Mouse (Mus musculus): Measurements from ENCODE around the gene Vmn2r2.

Vmn2r2 gene

DNA sequence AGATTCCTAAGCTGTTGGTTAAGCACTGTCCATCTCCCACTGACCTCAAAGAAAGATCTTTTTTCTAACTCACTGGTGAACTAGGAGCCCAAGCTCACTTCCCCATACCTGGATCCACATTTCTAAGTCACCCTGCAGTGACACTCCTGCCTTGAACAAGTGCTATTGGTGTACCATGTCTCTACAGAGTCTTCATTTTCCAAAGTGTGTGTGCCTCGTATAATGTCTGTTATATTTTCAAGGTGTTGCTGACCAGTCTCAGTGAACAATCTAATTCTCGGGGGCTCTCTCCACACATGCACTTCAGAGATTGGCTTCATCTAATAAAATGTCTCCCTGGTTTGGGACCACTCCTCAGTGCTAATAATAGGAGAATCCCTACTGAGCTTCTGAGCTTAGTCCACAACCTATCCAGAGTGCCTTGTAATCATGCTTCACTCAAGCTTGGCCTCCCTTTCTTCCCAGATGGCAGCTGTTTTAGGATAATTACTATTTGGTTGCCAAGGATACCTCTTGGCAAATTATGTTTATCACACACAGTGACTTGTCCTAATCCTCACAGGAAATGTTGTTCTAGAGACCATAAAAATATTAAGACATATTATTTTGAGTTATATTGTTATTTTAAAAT is at the start of gene Vmn2r2:
Vmn2r2 (minus strand) TSS at position 51 of the 631 bp plus-strand sequence.
- no peak for DNase-seq (ENCODE audit: low spot score in 2 of 2)

DNA sequence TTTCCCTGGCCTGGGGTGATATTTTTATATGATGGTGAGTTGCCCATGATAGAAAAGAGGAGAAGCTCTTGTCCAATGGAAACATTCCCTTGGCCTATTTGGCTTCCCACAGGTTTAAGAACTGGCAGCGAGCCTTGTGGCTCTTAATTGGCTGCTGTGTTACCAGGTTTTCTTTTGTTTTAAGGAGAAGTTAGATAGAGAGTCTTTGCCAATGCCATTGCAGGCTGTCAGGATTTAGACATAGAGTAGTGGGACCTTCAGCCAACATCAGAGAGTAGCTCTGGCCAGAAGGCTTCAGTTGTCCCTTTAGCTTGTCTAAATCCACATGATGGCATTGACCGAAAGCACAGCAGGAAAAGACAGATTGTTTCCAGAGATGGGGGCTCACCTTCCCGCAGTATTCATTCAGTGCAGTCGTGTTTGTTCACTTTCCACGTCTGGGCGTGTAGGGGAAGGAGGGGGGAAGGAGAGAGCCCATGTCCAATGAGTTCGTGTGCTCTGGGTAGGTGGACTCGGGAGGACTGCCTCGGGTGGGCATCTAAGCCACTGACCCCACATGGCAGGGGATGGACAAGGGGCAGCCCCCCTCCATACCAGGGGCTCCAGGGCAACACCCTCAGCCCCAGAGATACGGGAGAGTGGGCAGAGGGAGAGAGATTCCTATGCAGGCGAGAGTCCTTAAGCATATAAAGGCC is 28.2 kb downstream of the Vmn2r2 start:
- no peak for DNase-seq (ENCODE audit: low spot score in 2 of 2)

GRCm38 (mm10) chr3:64112707-64113106 is 29.0 kb downstream of the Vmn2r2 start:
- no peak for DNase-seq (ENCODE audit: low spot score in 2 of 2)

DNA sequence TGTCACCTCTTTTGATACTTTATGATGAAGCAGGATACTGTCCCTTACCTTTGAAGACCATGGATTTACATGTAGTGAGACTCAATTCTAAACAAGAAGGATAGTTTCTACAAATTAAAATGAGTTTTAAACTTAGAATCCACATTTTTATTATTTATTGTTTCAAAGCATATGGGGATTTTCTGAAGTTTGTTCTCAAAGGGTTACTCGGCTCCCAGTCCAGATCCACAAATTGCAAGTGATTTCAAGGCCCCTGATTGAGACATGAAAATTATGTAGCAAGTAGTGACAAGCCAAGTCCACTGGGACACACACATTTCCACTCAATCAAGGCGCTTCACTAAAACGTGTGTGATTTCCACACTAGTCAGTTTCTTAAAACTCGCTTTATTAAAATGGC is 60.5 kb downstream of the Vmn2r2 start, which contains the start of gene Vmn2r1:
Vmn2r1 (plus strand) TSS at position 301 of the 400 bp plus-strand sequence.
- no peak for DNase-seq (ENCODE audit: low spot score in 2 of 2)

Measured in spleen, postnatal 4 days (tissue).